Mouse (Mus musculus) neural tube, embryonic 15.5 days (tissue): Measurements from ENCODE around the gene Olfr984. TPM values are rescaled to one million over a fixed set of nuclear protein-coding genes. Genes with fewer than 3 reads are reported as not detected.
A peak's percentile ranks its signal among the peaks of the same experiment; 100 is the strongest.

ENCODE experiments used
- ATAC-seq: fragments of 200-750 bp; cut with Nextera tagmentation; 2 replicates; pipeline ENCODE4 v1.8.0; 2017; ENCODE audit warnings: mild to moderate bottlenecking, moderate TSS enrichment, moderate library complexity; ENCODE audit not compliant: low FRiP score
- H3K27ac ChIP-seq: fragments of 300-500 bp; sonication (generic); replicated peaks from 2 replicates; pipeline ENCODE4 v1.5.1; 2015; ENCODE audit warnings: mild to moderate bottlenecking, inconsistent platforms
- H3K27me3 ChIP-seq: fragments of 300-500 bp; sonication (generic); replicated peaks from 2 replicates; pipeline ENCODE4 v1.6.1; 2015; ENCODE audit warnings: inconsistent platforms
- H3K36me3 ChIP-seq: fragments of 300-500 bp; sonication (generic); 2 replicates; pipeline ENCODE4 v1.6.1; 2015; ENCODE audit warnings: inconsistent platforms
- H3K4me1 ChIP-seq: fragments of 300-500 bp; sonication (generic); 2 replicates; pipeline ENCODE4 v1.6.1; 2015; ENCODE audit warnings: inconsistent platforms
- H3K4me2 ChIP-seq: fragments of 300-500 bp; sonication (generic); 2 replicates; pipeline ENCODE4 v1.6.1; 2015; ENCODE audit warnings: inconsistent platforms, mild to moderate bottlenecking, moderate library complexity
- H3K4me3 ChIP-seq: fragments of 300-500 bp; sonication (generic); replicated peaks from 2 replicates; pipeline ENCODE4 v1.5.1; 2015; ENCODE audit warnings: mild to moderate bottlenecking, inconsistent platforms
- H3K9ac ChIP-seq: fragments of 300-500 bp; sonication (generic); replicated peaks from 2 replicates; pipeline ENCODE4 v1.6.1; 2015; ENCODE audit warnings: mild to moderate bottlenecking, inconsistent platforms
- H3K9me3 ChIP-seq: fragments of 300-500 bp; sonication (generic); replicated peaks from 2 replicates; pipeline ENCODE4 v1.6.1; 2016; ENCODE audit warnings: inconsistent platforms
- WGBS: fragments of 180-500 bp; shearing (Covaris S2); methylation state at CpG from one replicate; pipeline ENCODE4 v1.1.7; 2015; ENCODE audit warnings: mixed read lengths; 5-methylcytosine and 5-hydroxymethylcytosine counted together
- polyA plus RNA-seq: library from polyadenylated mRNA; unstranded; fragments of >200 nt; fragmentation: Nextera tagmentation; extraction: Ambion mirVana; gene quantifications from 2 replicates; pipeline ENCODE4 v1.2.1, GENCODE M21; 2015

Gene Olfr984
- polyA plus RNA-seq, result not detected in 2 replicates

DNA sequence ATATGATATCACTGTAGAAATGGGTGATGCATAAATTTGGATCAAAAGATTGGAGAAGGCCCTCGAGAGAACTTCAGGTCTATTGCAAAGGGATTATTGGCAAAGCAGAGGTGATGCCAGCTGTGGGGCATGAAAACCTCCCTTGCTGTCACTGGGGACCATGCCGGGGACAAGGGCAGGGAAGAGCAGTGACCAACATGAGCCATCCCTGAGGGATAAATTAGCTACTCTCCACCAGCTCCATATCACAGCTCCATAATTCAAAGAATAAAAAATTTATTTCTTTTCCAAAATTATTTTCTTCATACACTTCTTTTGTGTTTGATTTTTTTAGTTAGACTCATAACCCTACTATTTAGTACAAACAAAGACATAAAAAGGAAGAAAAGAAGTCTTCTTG, at the start of gene Olfr984:
Gene Olfr984, minus strand, starts transcription at position 101 of the 400 bp plus-strand sequence.
- 95% methylated on average over 2 of the region's 2 CpGs for WGBS
- no peak for ATAC-seq

DNA sequence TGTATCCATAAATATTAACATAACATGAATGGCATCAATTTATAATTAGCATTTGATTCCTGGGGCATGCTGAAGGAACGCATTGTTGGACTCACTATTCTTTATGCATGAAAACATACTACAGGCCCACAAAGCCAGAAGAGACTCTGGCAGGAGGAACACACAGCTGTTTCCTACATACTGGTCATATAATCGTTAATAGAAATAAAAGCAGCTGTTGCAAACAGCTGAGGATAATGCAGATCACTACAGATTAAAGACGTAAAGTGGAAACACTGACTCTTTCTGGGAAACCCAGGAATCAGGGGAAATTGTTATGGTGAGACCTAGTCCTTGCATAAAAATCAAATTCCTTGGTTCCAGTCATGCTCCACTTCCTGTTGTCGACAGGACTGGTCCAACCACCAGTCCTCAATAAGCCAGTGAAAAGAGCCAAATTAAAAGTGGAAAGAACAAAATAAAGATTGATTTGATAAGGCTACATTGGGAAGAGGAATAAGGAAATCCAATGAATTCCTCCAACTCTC, 41.2 kb upstream of the Olfr984 start:
- Histone ChIP-seq H3K4me3 (no peak overlapping the region), H3K27me3 (no peaks in the 10 kb centered on the region), H3K27ac (no peak overlapping the region), H3K4me2 (no peak overlapping the region), H3K36me3 (no peaks in the 10 kb centered on the region), H3K9ac (no peak overlapping the region), H3K9me3 (no peaks in the 10 kb centered on the region), H3K4me1 (no peaks in the 10 kb centered on the region)
- ATAC-seq, result no peak
- 72% methylated on average over 4 of the region's 4 CpGs for WGBS

More for the DNA sequence above, at the start of gene Olfr984:
- Histone ChIP-seq H3K4me2 (no peak within 1 kb of the TSS), H3K9ac (no peak within 1 kb of the TSS), H3K27ac (no peak within 1 kb of the TSS), H3K36me3 (no peaks in the 10 kb centered on the region), H3K4me1 (no peaks in the 10 kb centered on the region), H3K9me3 (no peaks in the 10 kb centered on the region), H3K27me3 (no peaks in the 10 kb centered on the region), H3K4me3 (no peak within 1 kb of the TSS)

DNA sequence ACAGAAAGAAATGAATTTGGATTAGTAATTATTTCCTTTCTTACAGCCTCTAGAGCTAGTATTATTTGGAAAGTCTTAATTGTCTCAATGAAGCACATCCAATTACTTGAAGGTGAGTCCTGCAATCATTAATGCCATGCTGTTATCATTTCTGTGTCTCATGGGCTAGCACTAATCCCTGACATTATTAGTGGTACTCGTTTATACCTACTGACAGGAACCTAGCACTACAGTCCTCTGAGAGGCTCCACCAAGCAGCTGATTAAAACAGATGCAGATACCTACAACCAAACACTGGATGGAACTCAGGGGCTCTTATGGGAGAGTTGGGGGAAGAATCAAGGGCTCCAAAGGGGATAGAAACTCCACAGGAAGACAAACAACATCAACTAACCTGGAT, 27.5 kb upstream of the Olfr984 start:
- Histone ChIP-seq H3K9ac (no peak overlapping the region), H3K9me3 (no peaks in the 10 kb centered on the region), H3K36me3 (no peaks in the 10 kb centered on the region), H3K27me3 (no peaks in the 10 kb centered on the region), H3K4me3 (no peak overlapping the region), H3K4me1 (no peaks in the 10 kb centered on the region), H3K27ac (no peak overlapping the region), H3K4me2 (no peak overlapping the region)
- peak; percentile 66 for ATAC-seq
- 53% methylated on average over 1 of the region's 1 CpGs for whole genome bisulfite sequencing

DNA sequence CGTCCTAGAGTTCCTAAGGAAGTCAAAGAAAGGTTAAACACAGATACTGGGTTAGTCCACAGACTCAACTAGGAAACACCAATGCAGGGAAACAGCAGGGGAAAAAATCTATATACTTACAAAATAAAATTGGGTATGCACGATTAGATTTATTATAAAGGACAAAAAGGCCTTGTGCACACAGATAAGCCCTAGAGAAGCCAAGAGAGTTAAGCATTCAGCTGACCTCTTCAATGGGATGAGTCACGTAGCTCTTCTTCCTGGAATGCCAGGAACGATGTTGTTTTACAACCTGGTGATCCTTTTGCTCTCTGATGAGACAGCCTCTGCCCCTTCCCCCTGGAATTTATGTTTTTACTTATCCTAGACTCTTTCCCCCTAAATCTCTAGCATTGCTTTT, 25.5 kb upstream of the Olfr984 start:
- Histone ChIP-seq H3K4me2 (no peak overlapping the region), H3K36me3 (no peaks in the 10 kb centered on the region), H3K9ac (no peak overlapping the region), H3K27me3 (no peaks in the 10 kb centered on the region), H3K27ac (no peak overlapping the region), H3K4me3 (no peak overlapping the region), H3K4me1 (no peaks in the 10 kb centered on the region), H3K9me3 (no peaks in the 10 kb centered on the region)
- 58% methylated on average over 4 of the region's 4 CpGs for WGBS
- ATAC-seq, result no peak

DNA sequence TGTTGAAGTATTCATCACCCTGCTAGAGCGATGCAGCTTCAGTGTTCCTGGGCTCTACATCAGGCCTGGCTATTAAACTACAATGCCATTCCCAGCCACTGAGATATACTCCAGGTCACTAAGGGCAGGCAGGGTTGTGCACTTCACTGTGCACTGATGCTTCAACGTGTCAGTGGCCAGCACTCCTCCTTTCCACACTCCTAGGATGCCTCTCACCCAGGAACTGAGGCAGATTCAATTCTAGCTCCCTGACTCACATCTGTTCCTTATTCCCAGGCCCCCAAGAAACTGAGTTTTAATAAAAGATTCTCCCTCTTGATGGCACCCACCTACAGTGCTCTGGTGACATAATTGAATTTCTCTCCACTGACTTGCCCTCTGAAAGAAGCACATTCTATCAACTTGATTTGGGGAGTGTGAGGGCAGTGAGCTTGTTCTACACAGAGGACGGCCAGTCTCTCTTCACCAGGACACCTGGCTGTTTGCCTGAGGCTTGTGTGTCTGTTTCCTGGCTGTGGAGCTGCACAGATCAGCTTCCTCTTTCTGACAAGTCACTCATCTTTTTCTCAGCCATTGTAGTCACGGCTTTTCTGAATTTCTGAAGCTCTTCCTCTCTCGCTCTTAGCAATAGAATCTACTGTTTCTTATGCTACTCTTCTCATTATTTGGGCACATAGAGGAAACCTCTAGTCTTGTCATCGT, 23.1 kb upstream of the Olfr984 start:
- Histone ChIP-seq H3K27me3 (no peaks in the 10 kb centered on the region), H3K4me3 (no peak overlapping the region), H3K36me3 (no peaks in the 10 kb centered on the region), H3K9ac (no peak overlapping the region), H3K4me2 (no peak overlapping the region), H3K27ac (no peak overlapping the region), H3K9me3 (no peaks in the 10 kb centered on the region), H3K4me1 (no peaks in the 10 kb centered on the region)
- ATAC-seq, result no peak
- 86% methylated on average over 6 of the region's 6 CpGs for WGBS

DNA sequence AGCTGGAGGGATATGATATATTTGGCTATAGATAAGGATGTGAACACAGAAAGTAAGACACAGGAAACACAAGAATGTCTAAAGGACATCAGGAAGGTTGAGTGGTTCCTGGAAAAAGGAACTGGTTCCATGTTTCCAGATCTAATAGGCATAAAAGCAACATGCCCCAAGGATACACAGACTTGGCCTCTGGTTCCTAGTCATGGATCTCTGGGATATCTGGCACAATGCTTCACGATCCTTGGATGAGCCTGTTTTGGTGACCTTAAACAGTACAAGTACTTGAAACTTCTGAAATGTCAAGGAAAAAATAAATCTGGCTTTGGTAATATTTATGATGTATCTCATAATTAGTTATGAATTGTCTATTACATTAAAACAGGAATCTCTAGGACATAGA, 16.6 kb upstream of the Olfr984 start:
- H3K27ac ChIP-seq, result no peak overlapping the region
- ATAC-seq, result no peak
- H3K36me3 ChIP-seq, result no peaks in the 10 kb centered on the region
- H3K4me1 ChIP-seq, result no peaks in the 10 kb centered on the region
- no peak overlapping the region for H3K9ac ChIP-seq
- H3K9me3 ChIP-seq, result no peaks in the 10 kb centered on the region
- H3K4me3 ChIP-seq, result no peak overlapping the region
- H3K4me2 ChIP-seq, result no peak overlapping the region
- WGBS, result 90% methylated on average over 1 of the region's 1 CpGs
- H3K27me3 ChIP-seq, result no peaks in the 10 kb centered on the region

DNA sequence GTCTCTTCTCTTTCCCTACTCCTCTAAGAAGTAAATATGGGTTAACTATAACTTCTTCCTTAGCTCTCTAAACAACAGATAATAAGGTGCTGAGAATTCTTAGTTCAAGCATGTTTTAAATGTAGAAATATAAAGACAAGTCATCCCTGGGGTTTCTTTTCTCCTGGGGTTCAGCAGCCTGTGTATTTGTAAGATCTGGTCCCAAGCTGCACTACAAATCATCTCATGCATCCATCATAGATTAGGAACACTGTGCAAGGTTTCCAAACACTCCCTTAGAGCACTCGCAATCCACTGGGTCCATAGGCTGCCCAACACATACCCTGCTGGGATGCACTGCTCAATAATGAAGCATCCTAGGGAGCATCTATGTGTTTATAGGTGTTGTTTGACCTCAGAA, 16.1 kb upstream of the Olfr984 start, which contains the start of gene Olfr985:
Gene Olfr985, minus strand, starts transcription at position 101 of the 400 bp plus-strand sequence.
- Histone ChIP-seq H3K27me3 (no peaks in the 10 kb centered on the region), H3K27ac (no peak within 1 kb of the TSS), H3K4me3 (no peak within 1 kb of the TSS), H3K9ac (no peak within 1 kb of the TSS), H3K4me1 (no peaks in the 10 kb centered on the region), H3K9me3 (no peaks in the 10 kb centered on the region), H3K36me3 (no peaks in the 10 kb centered on the region), H3K4me2 (no peak within 1 kb of the TSS)
- ATAC-seq, result no peak
- 93% methylated on average over 1 of the region's 1 CpGs for WGBS

DNA sequence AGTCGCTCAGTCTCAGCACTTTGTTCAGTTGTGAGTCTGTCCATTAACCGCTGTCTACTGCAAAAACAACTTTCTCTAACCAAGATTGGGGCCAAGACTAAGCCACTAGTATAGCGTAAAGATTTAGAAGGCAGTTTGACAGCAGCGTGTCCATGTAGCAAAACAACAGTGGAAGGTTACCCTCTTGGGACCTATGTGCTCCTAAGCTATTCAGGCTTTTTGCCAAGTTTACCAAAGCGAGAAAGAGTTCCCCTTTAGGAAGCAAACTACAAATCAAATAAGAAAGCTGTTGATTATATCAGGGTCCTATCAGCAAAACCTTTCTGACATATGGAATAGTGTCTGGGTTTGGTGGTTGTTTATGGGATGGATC, 3.3 kb upstream of the Olfr984 start:
- H3K36me3 ChIP-seq, result no peaks in the 10 kb centered on the region
- WGBS, result 69% methylated on average over 5 of the region's 5 CpGs
- ATAC-seq, result no peak
- H3K4me3 ChIP-seq, result no peak overlapping the region
- H3K27ac ChIP-seq, result no peak overlapping the region
- H3K4me1 ChIP-seq, result no peaks in the 10 kb centered on the region
- no peaks in the 10 kb centered on the region for H3K27me3 ChIP-seq
- H3K9me3 ChIP-seq, result no peaks in the 10 kb centered on the region
- H3K4me2 ChIP-seq, result no peak overlapping the region
- H3K9ac ChIP-seq, result no peak overlapping the region

DNA sequence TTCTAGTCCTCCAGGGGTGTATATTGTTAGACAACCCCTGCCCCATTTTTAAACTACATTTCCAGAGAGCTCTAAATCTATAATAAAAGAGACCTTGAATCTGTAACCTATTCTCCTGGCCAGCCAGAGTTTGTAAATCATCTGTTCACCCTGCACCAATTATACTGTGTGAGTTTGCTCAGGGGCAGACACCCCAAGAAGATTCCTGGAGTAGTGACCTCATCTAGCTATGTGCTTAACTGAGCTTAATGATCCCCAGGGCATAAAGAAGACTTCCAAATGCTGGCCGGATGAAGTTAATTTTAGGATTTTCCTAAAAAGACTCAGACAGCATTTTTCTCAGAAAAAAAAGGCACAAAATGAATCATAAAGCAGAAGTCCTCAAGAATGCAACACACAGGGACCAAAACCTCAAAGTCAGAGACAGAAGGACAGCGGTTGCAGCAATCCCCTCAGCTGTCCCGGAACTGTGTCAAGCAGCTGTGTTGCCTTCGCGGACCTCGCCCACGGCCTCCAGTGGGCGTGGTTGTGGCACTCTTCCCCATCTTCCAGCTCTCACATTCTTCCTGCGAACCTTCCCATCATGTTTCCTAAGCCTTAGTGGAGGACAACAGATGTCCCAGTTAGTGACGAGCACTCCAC, 2.8 kb upstream of the Olfr984 start:
- Histone ChIP-seq H3K4me1 (no peaks in the 10 kb centered on the region), H3K4me3 (no peak overlapping the region), H3K27me3 (no peaks in the 10 kb centered on the region), H3K36me3 (no peaks in the 10 kb centered on the region), H3K4me2 (no peak overlapping the region), H3K27ac (no peak overlapping the region), H3K9me3 (no peaks in the 10 kb centered on the region), H3K9ac (no peak overlapping the region)
- WGBS, result 68% methylated on average over 10 of the region's 10 CpGs
- no peak for ATAC-seq

DNA sequence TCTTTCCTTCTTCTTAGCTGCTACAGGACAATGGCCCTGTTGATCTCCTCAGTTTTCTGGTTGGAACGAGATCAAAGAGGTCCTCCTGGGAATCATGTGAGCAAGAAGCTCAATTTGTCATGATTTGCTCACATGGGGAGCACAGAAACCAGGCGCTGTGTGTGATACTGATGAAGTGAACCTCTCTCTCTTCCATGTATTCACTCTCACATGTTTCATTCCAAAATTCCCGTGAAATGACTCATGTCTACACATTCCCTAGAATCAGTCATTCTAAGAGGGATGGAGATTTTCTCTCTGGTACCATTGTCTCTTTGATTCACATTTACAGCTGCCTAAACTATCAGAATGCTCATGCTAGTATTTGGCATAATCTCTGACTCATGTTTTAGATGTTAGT, 19.2 kb downstream of the Olfr984 start:
- WGBS, result 64% methylated on average over 3 of the region's 3 CpGs
- H3K27ac ChIP-seq, result no peak overlapping the region
- ATAC-seq, result no peak
- no peak overlapping the region for H3K9ac ChIP-seq
- H3K4me1 ChIP-seq, result no peaks in the 10 kb centered on the region
- no peak overlapping the region for H3K4me3 ChIP-seq
- H3K36me3 ChIP-seq, result no peaks in the 10 kb centered on the region
- no peaks in the 10 kb centered on the region for H3K9me3 ChIP-seq
- H3K4me2 ChIP-seq, result no peak overlapping the region
- no peaks in the 10 kb centered on the region for H3K27me3 ChIP-seq

DNA sequence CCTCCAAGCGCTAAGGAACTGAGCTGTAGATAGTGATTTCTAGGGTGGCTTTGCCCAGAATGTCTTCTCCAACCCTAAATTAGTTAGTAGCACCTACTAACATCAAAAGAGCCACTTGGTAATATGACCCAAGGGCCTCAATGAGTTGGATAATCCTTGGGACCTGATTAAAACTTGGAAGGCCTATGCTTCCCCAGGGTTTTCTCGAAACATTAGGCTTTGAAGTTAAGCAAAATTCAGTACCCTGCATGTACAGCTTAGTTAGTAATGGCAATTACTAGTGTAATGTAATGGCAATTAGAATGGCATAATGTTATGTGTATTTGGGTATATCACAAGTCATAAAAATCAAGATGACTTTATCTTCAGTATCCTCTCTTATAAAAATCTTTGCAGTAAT, 20.5 kb downstream of the Olfr984 start, which contains the start of gene Olfr983:
Gene Olfr983, minus strand, starts transcription at position 101 of the 400 bp plus-strand sequence.
- WGBS, result 86% methylated on average over 2 of the region's 2 CpGs

DNA sequence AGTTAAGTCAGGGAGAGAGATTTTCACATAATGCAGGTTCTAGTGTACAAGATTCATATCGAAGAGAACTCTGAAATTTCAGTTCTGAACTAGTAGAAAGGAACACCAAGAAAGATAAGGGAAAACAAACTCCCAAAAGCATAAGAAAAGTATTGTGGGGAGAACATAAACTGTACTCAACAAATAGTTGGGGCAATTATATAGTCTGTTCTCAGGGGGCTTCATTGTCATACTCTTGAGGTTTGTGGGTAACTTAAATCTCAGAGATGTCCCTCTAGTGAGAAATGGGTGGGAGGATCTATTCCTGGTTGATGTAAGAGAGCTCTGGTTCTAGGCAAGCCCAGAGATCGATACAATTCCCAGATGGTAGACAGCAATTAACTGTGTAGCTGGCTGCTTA, 40.5 kb downstream of the Olfr984 start, which contains the start of gene Olfr982:
Gene Olfr982, plus strand, starts transcription at position 301 of the 400 bp plus-strand sequence.
- 83% methylated on average over 2 of the region's 2 CpGs for WGBS
- no peaks in the 10 kb centered on the region for H3K9me3 ChIP-seq
- ATAC-seq, result no peak

More for the DNA sequence above, 20.5 kb downstream of the Olfr984 start, which contains the start of gene Olfr983:
- Histone ChIP-seq H3K27me3 (no peaks in the 10 kb centered on the region), H3K4me3 (no peak within 1 kb of the TSS), H3K9me3 (no peaks in the 10 kb centered on the region), H3K4me2 (no peak within 1 kb of the TSS), H3K27ac (no peak within 1 kb of the TSS), H3K36me3 (no peaks in the 10 kb centered on the region), H3K9ac (no peak within 1 kb of the TSS), H3K4me1 (no peaks in the 10 kb centered on the region)
- no peak for ATAC-seq

More for the DNA sequence above, 40.5 kb downstream of the Olfr984 start, which contains the start of gene Olfr982:
- Histone ChIP-seq H3K9ac (no peak within 1 kb of the TSS), H3K27me3 (no peaks in the 10 kb centered on the region), H3K4me1 (no peaks in the 10 kb centered on the region), H3K4me2 (no peak within 1 kb of the TSS), H3K36me3 (no peaks in the 10 kb centered on the region), H3K4me3 (no peak within 1 kb of the TSS), H3K27ac (no peak within 1 kb of the TSS)
